Mouse (Mus musculus) heart, embryonic 16.5 days (tissue): ENCODE measurements at regions not wholly inside any gene's neighbourhood (a gene's known extent, or its start where the extent isn't known, plus 50 kb on each side); places are given as distances from the start of the nearest gene placed in this dataset.

ENCODE experiments used
- ATAC-seq: fragments of 200-750 bp; cut with Nextera tagmentation; replicated peaks from 2 replicates; pipeline ENCODE4 v1.8.0; 2017; ENCODE audit warnings: moderate number of reproducible peaks; ENCODE audit not compliant: insufficient read depth, low FRiP score; ENCODE audit errors: extremely low read depth
- H3K27ac ChIP-seq: fragments of 300-500 bp; sonication (generic); 2 replicates; pipeline ENCODE4 v1.5.1; 2014; ENCODE audit warnings: mild to moderate bottlenecking, low read length, control low read depth, moderate library complexity
- H3K27me3 ChIP-seq: fragments of 300-500 bp; sonication (generic); 2 replicates; pipeline ENCODE4 v1.6.1; 2014; ENCODE audit warnings: low read length, mixed read lengths; ENCODE audit not compliant: control insufficient read depth, insufficient read depth
- H3K36me3 ChIP-seq: fragments of 300-500 bp; sonication (generic); 2 replicates; pipeline ENCODE4 v1.6.1; 2014; ENCODE audit not compliant: control insufficient read depth, insufficient read depth
- H3K4me1 ChIP-seq: fragments of 300-500 bp; sonication (generic); 2 replicates; pipeline ENCODE4 v1.6.1; 2014; ENCODE audit warnings: low read length, mixed read lengths; ENCODE audit not compliant: control insufficient read depth, insufficient read depth
- H3K4me2 ChIP-seq: fragments of 300-500 bp; sonication (generic); 2 replicates; pipeline ENCODE4 v1.6.1; 2014; ENCODE audit warnings: low read depth, mild to moderate bottlenecking, control low read depth, low read length
- H3K4me3 ChIP-seq: fragments of 300-500 bp; sonication (generic); 2 replicates; pipeline ENCODE4 v1.5.1; 2014; ENCODE audit warnings: mild to moderate bottlenecking, control low read depth, low read length
- H3K9ac ChIP-seq: fragments of 300-500 bp; sonication (generic); 2 replicates; pipeline ENCODE4 v1.6.1; 2014; ENCODE audit warnings: low read length, control low read depth
- H3K9me3 ChIP-seq: fragments of 300-500 bp; sonication (generic); replicated peaks from 2 replicates; pipeline ENCODE4 v1.6.1; 2016; ENCODE audit warnings: low read length; ENCODE audit not compliant: control insufficient read depth
- WGBS: fragments of 180-500 bp; shearing (Covaris S2); extraction: QIAGEN DNeasy Blood & Tissue Kit; methylation state at CpG from one replicate; pipeline ENCODE4 v1.1.7; 2014; 5-methylcytosine and 5-hydroxymethylcytosine counted together

DNA sequence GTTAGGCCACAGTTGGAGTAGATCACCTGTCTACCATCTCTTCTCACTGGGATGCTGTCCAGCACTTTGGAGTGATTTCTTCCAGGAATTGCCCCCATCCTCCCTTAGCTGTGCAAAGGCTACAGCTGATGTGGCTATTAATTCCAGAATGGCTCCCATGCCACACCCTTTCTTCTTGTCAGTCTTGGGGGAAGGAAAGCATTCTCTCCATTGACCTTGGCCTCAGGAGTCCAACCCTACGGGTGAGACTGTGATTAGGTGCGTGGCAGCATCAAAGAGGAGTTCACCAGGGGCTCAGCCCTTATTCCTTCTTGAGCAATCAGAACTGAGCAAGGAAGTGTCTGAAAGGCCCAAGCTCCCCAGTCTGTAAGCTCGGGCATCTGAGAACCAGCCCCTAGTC is 71.7 kb upstream of the Fstl4 start:
- Histone ChIP-seq H3K27ac (no peak overlapping the region), H3K9ac (no peak overlapping the region), H3K4me2 (no peak overlapping the region), H3K27me3 (no peaks in the 10 kb centered on the region), H3K9me3 (no peaks in the 10 kb centered on the region), H3K36me3 (no peaks in the 10 kb centered on the region), H3K4me1 (no peaks in the 10 kb centered on the region), H3K4me3 (no peak overlapping the region)
- WGBS: 69% methylated on average over 3 of the region's 3 CpGs
- ATAC-seq: no peak

DNA sequence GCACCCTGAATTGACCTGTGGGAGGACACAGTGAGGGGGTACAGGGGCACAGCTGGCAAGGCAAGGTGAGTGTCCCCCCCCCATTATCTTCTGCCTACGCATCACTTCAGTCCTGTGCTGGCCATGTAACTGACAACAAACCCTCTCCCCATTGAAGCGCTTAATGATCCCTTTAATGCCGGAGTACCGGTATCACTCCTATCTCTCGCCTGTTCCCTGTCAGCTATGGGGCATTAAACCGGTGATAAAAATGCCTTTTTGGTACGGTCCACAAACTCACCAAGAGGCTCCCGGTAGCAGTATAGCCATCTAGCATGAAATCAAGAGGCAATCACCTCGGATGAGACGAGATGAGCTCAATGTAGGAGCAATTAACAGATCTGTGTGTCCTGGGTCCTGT is 62.8 kb upstream of the Fstl4 start:
- Histone ChIP-seq H3K4me1 (no peaks in the 10 kb centered on the region), H3K27ac (no peak overlapping the region), H3K27me3 (no peaks in the 10 kb centered on the region), H3K36me3 (no peaks in the 10 kb centered on the region), H3K4me3 (no peak overlapping the region), H3K9me3 (no peaks in the 10 kb centered on the region), H3K4me2 (no peak overlapping the region), H3K9ac (no peak overlapping the region)
- WGBS: 74% methylated on average over 10 of the region's 10 CpGs
- ATAC-seq: no peak

GRCm38 (mm10) chr11:52703391-52703790 is 61.0 kb upstream of the Fstl4 start:
- Histone ChIP-seq H3K4me3 (no peak overlapping the region), H3K27ac (no peak overlapping the region), H3K27me3 (no peaks in the 10 kb centered on the region), H3K36me3 (no peaks in the 10 kb centered on the region), H3K9ac (no peak overlapping the region), H3K9me3 (no peaks in the 10 kb centered on the region), H3K4me2 (no peak overlapping the region), H3K4me1 (no peaks in the 10 kb centered on the region)
- 84% methylated on average over 4 of the region's 4 CpGs for WGBS
- ATAC-seq: no peak
